Mouse (Mus musculus): ENCODE data around the gene Hao2. TPM values are rescaled to one million over a fixed set of nuclear protein-coding genes. Genes with fewer than 3 reads are reported as not detected.

Hao2 gene
- polyA plus RNA-seq, 1 experiment from 2014 or later, result 134 TPM

DNA sequence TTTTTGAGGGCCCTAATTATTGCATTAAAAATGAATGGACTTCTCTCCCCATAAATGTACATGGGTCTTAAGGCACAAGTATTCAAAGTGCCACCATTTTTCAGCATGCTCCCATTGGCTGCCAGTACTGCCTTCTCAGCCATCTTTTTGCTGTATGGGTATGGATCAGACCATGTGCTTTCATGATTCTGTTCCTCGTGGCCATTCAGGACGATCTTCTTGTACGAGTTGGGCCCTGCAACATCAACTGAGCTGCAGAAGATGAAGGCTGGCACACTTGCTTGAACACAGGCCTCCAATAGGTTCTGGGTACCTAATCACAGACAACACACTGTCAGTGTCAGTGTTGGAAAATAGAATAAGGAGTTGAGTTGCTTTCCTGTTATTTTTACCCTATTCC is 40.0 kb downstream of the Hao2 start:
- no peak overlapping the region for H3K4me2 ChIP-seq (ENCODE audit: low read length)
- no peak for TF ChIP-seq CTCF (IDR thresholded peaks at IDR 0.05; ENCODE audit: low read depth)
- H3K36me3 ChIP-seq (ENCODE audit: insufficient read depth, low read length), result no peaks in the 10 kb centered on the region
- H3K9me3 ChIP-seq (replicated peaks; ENCODE audit: low read length), result no peaks in the 10 kb centered on the region
- no peak overlapping the region for H3K4me3 ChIP-seq (replicated peaks; ENCODE audit: low read depth, low read length)
- ATAC-seq (replicated peaks; ENCODE audit: low FRiP score, low read depth) (no peak), DNase-seq (ENCODE audit: low spot score) (no peak)
- no peaks in the 10 kb centered on the region for H3K27me3 ChIP-seq (ENCODE audit: insufficient read depth, low read length)
- H3K4me1 ChIP-seq (replicated peaks; ENCODE audit: insufficient read depth, low read length), result no peaks in the 10 kb centered on the region
- WGBS, result 94% methylated on average over 3 of the region's 3 CpGs
- no peak overlapping the region for H3K27ac ChIP-seq
- H3K9ac ChIP-seq (ENCODE audit: low read depth, low read length), result no peak overlapping the region

DNA sequence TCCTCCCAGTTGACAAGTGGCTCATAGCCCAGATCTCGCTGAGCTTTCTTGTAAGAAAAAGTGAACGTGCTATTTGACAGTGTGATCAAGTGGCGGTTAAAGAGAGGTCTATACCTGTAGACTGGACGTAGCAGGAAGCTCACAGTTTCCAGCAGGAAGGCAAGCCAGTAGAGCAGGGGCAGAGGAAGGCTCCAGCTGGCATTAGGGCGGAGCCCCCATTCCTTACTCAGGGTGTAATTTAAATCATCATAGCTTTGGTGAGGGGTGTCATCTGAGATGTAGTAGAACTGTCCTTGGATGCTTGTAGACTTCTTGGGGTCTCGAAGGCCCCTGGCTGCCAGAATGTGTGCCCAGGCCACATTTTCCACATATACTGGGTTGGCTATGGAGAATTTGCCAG is 40.4 kb downstream of the Hao2 start:
- no peak overlapping the region for H3K27ac ChIP-seq
- 81% methylated on average over 6 of the region's 6 CpGs for WGBS
- ATAC-seq (replicated peaks; ENCODE audit: low FRiP score, low read depth) (no peak), DNase-seq (ENCODE audit: low spot score) (no peak)
- no peaks in the 10 kb centered on the region for H3K36me3 ChIP-seq (ENCODE audit: insufficient read depth, low read length)
- no peaks in the 10 kb centered on the region for H3K4me1 ChIP-seq (replicated peaks; ENCODE audit: insufficient read depth, low read length)
- no peak for TF ChIP-seq CTCF (IDR thresholded peaks at IDR 0.05; ENCODE audit: low read depth)
- no peaks in the 10 kb centered on the region for H3K9me3 ChIP-seq (replicated peaks; ENCODE audit: low read length)
- H3K9ac ChIP-seq (ENCODE audit: low read depth, low read length), result no peak overlapping the region
- H3K27me3 ChIP-seq (ENCODE audit: insufficient read depth, low read length), result no peaks in the 10 kb centered on the region
- no peak overlapping the region for H3K4me2 ChIP-seq (ENCODE audit: low read length)
- H3K4me3 ChIP-seq (replicated peaks; ENCODE audit: low read depth, low read length), result no peak overlapping the region

DNA sequence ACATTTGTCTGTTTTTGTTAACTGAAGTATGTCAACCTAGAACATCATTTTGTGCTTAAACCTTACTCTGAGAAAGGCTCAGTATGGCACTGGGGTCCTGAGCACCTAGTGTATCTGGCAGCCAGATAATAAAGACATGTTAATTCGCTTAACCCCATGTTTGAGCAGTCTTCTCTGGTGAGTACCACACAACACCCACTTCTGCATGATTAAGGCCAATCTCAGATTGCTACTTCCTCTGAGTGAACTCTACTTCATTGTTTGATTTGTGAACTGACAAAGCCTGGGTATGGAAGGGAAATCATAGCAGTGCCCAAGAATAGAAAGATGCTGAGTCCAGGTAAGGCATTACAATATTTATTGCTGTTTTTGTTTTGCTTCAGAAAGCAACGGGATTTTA is 41.2 kb downstream of the Hao2 start:
- no peak for TF ChIP-seq CTCF (IDR thresholded peaks at IDR 0.05; ENCODE audit: low read depth)
- Histone ChIP-seq H3K36me3 (ENCODE audit: insufficient read depth, low read length) (no peaks in the 10 kb centered on the region), H3K27me3 (ENCODE audit: insufficient read depth, low read length) (no peaks in the 10 kb centered on the region), H3K4me1 (replicated peaks; ENCODE audit: insufficient read depth, low read length) (no peaks in the 10 kb centered on the region), H3K4me2 (ENCODE audit: low read length) (no peak overlapping the region), H3K27ac (no peak overlapping the region), H3K9ac (ENCODE audit: low read depth, low read length) (no peak overlapping the region), H3K4me3 (replicated peaks; ENCODE audit: low read depth, low read length) (no peak overlapping the region), H3K9me3 (replicated peaks; ENCODE audit: low read length) (no peaks in the 10 kb centered on the region)
- no peak for ATAC-seq (replicated peaks; ENCODE audit: low FRiP score, low read depth)
- DNase-seq (ENCODE audit: low spot score), result no peak
- WGBS, result 54% methylated on average over 2 of the region's 2 CpGs

DNA sequence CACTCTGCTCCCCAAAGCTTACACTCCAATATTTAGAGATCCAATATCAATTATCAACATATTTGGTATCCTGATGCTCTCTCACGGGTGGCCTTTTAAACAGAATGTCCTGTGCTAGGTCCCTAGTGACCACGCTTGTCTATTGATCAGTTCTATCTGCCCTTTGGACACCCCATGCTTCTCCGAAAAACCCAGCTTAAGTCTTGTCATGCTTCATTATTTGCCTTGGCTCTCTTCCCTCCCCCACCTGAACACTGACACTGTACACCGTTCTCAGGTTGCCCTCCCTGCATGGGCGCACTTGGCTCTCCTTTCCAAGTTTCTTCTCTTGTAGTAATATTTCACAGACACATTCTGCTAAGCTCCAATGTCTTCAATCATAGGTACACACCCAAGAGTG is 42.8 kb downstream of the Hao2 start:
- Histone ChIP-seq H3K9me3 (replicated peaks; ENCODE audit: low read length) (no peaks in the 10 kb centered on the region), H3K4me1 (replicated peaks; ENCODE audit: insufficient read depth, low read length) (no peaks in the 10 kb centered on the region), H3K27ac (no peak overlapping the region), H3K27me3 (ENCODE audit: insufficient read depth, low read length) (no peaks in the 10 kb centered on the region), H3K4me2 (ENCODE audit: low read length) (no peak overlapping the region), H3K36me3 (ENCODE audit: insufficient read depth, low read length) (no peaks in the 10 kb centered on the region), H3K9ac (ENCODE audit: low read depth, low read length) (no peak overlapping the region), H3K4me3 (replicated peaks; ENCODE audit: low read depth, low read length) (no peak overlapping the region)
- TF ChIP-seq CTCF (IDR thresholded peaks at IDR 0.05; ENCODE audit: low read depth), result no peak
- ATAC-seq (replicated peaks; ENCODE audit: low FRiP score, low read depth) (no peak), DNase-seq (ENCODE audit: low spot score) (peak; percentile 18)
- whole genome bisulfite sequencing, result 49% methylated on average over 5 of the region's 5 CpGs

DNA sequence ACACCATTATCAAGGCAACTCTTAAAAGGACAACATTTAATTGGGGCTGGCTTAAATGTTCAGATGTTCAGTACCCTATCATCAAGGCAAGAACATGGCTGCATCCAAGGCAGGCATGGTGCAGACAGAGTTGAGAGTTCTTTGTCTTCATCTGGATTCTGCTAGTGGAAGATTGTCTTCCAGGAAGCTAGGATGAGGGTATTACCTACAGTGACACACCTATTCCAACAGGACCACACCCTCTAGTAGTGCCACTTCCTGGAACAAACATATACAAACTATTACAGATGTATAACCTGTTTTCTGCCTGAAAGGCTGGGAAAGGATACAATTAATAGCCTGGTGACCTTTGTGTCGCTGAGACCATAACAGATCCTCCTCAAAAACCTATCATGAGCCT is 44.1 kb downstream of the Hao2 start:
- 75% methylated on average over 1 of the region's 1 CpGs for WGBS
- no peak for TF ChIP-seq CTCF (IDR thresholded peaks at IDR 0.05; ENCODE audit: low read depth)
- no peak for DNase-seq (ENCODE audit: low spot score)

More for the DNA sequence above, 44.1 kb downstream of the Hao2 start:
- Histone ChIP-seq H3K9me3 (replicated peaks; ENCODE audit: low read length) (no peaks in the 10 kb centered on the region), H3K4me2 (ENCODE audit: low read length) (no peak overlapping the region), H3K36me3 (ENCODE audit: insufficient read depth, low read length) (no peaks in the 10 kb centered on the region), H3K27me3 (ENCODE audit: insufficient read depth, low read length) (no peaks in the 10 kb centered on the region), H3K4me1 (replicated peaks; ENCODE audit: insufficient read depth, low read length) (no peaks in the 10 kb centered on the region), H3K9ac (ENCODE audit: low read depth, low read length) (no peak overlapping the region), H3K4me3 (replicated peaks; ENCODE audit: low read depth, low read length) (no peak overlapping the region), H3K27ac (no peak overlapping the region)
- no peak for ATAC-seq (replicated peaks; ENCODE audit: low FRiP score, low read depth)

Other genes with a start within 250 kb of the Hao2 start
- 0.55 and 0.66 TPM in 2 replicates for gene Hsd3b2, start 168.7 kb downstream of the Hao2 start, polyA plus RNA-seq (2015; fragmentation: Nextera tagmentation; extraction: Ambion mirVana)
- gene Hsd3b3, start 130.1 kb downstream of the Hao2 start, polyA plus RNA-seq (2015; fragmentation: Nextera tagmentation; extraction: Ambion mirVana), result 2.3 and 2.6 TPM in 2 replicates
- gene Hsd3b6, start 78.8 kb downstream of the Hao2 start, polyA plus RNA-seq (2015; fragmentation: Nextera tagmentation; extraction: Ambion mirVana), result 14.8 and 15.8 TPM in 2 replicates
- gene Hsd3b1, start 33.4 kb downstream of the Hao2 start, polyA plus RNA-seq (2015; fragmentation: Nextera tagmentation; extraction: Ambion mirVana), result 0.20 and 0.32 TPM in 2 replicates
- gene Wars2, start 247.8 kb upstream of the Hao2 start, polyA plus RNA-seq (2015; fragmentation: Nextera tagmentation; extraction: Ambion mirVana), result 6.4 and 7.7 TPM in 2 replicates